Mouse (Mus musculus) bone marrow macrophage, adult 2 months (primary cell): ENCODE data around the gene Nmbr.

Experiments used
- CTCF ChIP-seq: IDR thresholded peaks from 2 replicates; pipeline ENCODE4 v1.5.1; 2012; ENCODE audit warnings: low read depth, mild to moderate bottlenecking, low read length, moderate library complexity
- POLR2A ChIP-seq: IDR thresholded peaks from 2 replicates; pipeline ENCODE4 v1.6.1; 2012; ENCODE audit warnings: mild to moderate bottlenecking, low read depth, low read length, borderline replicate concordance

DNA sequence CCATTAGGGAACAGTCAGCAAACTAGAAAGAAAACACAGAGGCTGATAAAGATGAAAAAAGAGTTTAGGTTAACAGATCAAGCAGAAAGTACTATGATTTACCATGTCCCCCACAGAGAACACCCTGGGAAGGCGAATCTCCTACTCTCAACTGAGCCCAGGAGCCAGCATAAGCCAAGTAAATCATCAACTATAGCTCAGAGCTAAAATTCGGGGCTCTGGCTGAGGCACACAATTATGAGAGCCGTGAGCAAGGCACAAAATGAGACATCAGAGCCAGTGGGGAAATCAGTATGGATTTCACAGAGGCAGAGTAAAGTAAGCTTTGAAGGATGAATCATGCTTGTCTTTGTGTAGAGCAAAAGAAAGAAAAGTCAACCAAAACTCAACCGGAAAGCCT is 111.6 kb downstream of the Nmbr start:
- TF ChIP-seq CTCF (no peak), POLR2A (no peak)
